Mouse (Mus musculus) G1E (cell line): ENCODE measurements at regions not wholly inside any gene's neighbourhood (a gene's known extent, or its start where the extent isn't known, plus 50 kb on each side); places are given as distances from the start of the nearest gene placed in this dataset.

Source experiments
- ATAC-seq: 2 replicates; pipeline ENCODE4 v1.8.0; 2016; ENCODE audit warnings: mild to moderate bottlenecking; ENCODE audit not compliant: insufficient number of reproducible peaks, poor library complexity, low FRiP score, severe bottlenecking; ENCODE audit errors: extremely low read depth
- DNase-seq: peaks from one replicate; pipeline ENCODE4 v3.0.0; 2012; ENCODE audit warnings: low spot score
- H3K27me3 ChIP-seq: 2 replicates; pipeline ENCODE4 v1.6.1; 2012; ENCODE audit warnings: mild to moderate bottlenecking, low read length, inconsistent platforms; ENCODE audit not compliant: insufficient read depth
- H3K36me3 ChIP-seq: replicated peaks from 2 replicates; pipeline ENCODE3; 2012; ENCODE audit warnings: mild to moderate bottlenecking, inconsistent platforms
- H3K4me1 ChIP-seq: 2 replicates; pipeline ENCODE4 v1.6.1; 2012; ENCODE audit warnings: low read depth, low read length, inconsistent platforms, mixed read lengths; ENCODE audit not compliant: insufficient read depth
- H3K4me3 ChIP-seq: 2 replicates; pipeline ENCODE4 v1.5.1; 2012; ENCODE audit warnings: low read depth, mild to moderate bottlenecking, inconsistent platforms, low read length, moderate library complexity, mixed read lengths
- H3K9me3 ChIP-seq: replicated peaks from 2 replicates; pipeline ENCODE4 v1.6.1; 2012; ENCODE audit warnings: inconsistent platforms
- CTCF ChIP-seq: IDR thresholded peaks from 2 replicates; pipeline ENCODE4 v1.5.1; 2012; ENCODE audit warnings: low read depth, low read length, inconsistent platforms, mixed read lengths
- GATA1 ChIP-seq: IDR thresholded peaks from 2 replicates; pipeline ENCODE4 v1.6.1; 2012; ENCODE audit warnings: borderline replicate concordance, low read length, inconsistent platforms, mixed read lengths
- GATA2 ChIP-seq: IDR thresholded peaks from 2 replicates; pipeline ENCODE4 v1.6.1; 2012; ENCODE audit warnings: low read depth, low read length, inconsistent platforms, borderline replicate concordance
- POLR2AphosphoS5 ChIP-seq: IDR thresholded peaks from 2 replicates; pipeline ENCODE4 v1.6.1; 2012; ENCODE audit warnings: low read depth, low read length, inconsistent platforms; ENCODE audit not compliant: insufficient replicate concordance
- TAL1 ChIP-seq: conservative IDR thresholded peaks from 2 replicates; pipeline ENCODE4 v1.6.1; 2012; ENCODE audit warnings: low read depth, low read length, inconsistent platforms, mixed read lengths

GRCm38 (mm10) chr10:91424786-91425185, 243.7 kb upstream of the Tmpo start:
- no peaks in the 10 kb centered on the region for H3K4me1 ChIP-seq
- no peaks in the 10 kb centered on the region for H3K36me3 ChIP-seq
- no peak overlapping the region for H3K4me3 ChIP-seq
- peaks cover 20% of the 10 kb centered on the region for H3K9me3 ChIP-seq
- no peak for TF ChIP-seq TAL1
- no peak for TF ChIP-seq GATA2
- TF ChIP-seq GATA1, result no peak
- no peak for TF ChIP-seq CTCF
- no peak for TF ChIP-seq POLR2AphosphoS5
- H3K27me3 ChIP-seq, result no peaks in the 10 kb centered on the region
- no peak for DNase-seq
- no peak for ATAC-seq

GRCm38 (mm10) chr10:91387255-91387654, 206.1 kb upstream of the Tmpo start:
- no peaks in the 10 kb centered on the region for H3K4me1 ChIP-seq
- no peaks in the 10 kb centered on the region for H3K36me3 ChIP-seq
- no peak for ATAC-seq
- TF ChIP-seq CTCF (no peak), GATA1 (no peak), POLR2AphosphoS5 (no peak), GATA2 (no peak), TAL1 (no peak)
- H3K4me3 ChIP-seq, result no peak overlapping the region
- no peak for DNase-seq
- H3K27me3 ChIP-seq, result no peaks in the 10 kb centered on the region
- peaks cover 12% of the 10 kb centered on the region for H3K9me3 ChIP-seq

DNA sequence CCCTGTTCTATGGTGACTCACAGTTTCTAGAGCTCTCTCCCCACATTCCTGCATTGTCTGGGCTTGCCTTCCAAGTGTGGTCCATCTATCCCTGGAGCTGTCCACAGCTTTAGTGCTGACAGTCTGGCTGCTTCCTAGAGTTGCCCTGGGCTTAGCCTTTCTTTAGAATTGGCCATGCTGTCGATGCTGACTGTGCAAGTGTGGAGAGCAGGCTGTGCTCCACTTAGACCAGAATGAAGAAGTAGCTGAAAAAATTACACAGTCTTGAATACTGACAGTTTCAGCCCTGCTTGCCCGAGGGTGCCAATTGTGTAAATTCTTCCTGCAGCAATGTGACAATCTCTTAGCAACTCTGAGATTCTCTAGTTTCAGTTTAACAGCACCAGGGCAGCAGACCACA, 203.3 kb upstream of the Tmpo start:
- TF ChIP-seq POLR2AphosphoS5 (no peak), CTCF (no peak), TAL1 (no peak), GATA1 (no peak), GATA2 (no peak)
- DNase-seq (no peak), ATAC-seq (no peak)

GRCm38 (mm10) chr10:91376683-91377082, 195.6 kb upstream of the Tmpo start:
- ATAC-seq (no peak), DNase-seq (no peak)
- TF ChIP-seq CTCF, result no peak
- TF ChIP-seq TAL1, result no peak
- no peak for TF ChIP-seq GATA2
- TF ChIP-seq POLR2AphosphoS5, result no peak
- TF ChIP-seq GATA1, result no peak
- Histone ChIP-seq H3K4me1 (no peaks in the 10 kb centered on the region), H3K27me3 (no peaks in the 10 kb centered on the region), H3K9me3 (peaks cover 5% of the 10 kb centered on the region), H3K36me3 (no peaks in the 10 kb centered on the region), H3K4me3 (no peak overlapping the region)

More for the DNA sequence above, 203.3 kb upstream of the Tmpo start:
- H3K36me3 ChIP-seq, result no peaks in the 10 kb centered on the region
- peaks cover 8% of the 10 kb centered on the region for H3K9me3 ChIP-seq
- no peaks in the 10 kb centered on the region for H3K27me3 ChIP-seq
- H3K4me1 ChIP-seq, result no peaks in the 10 kb centered on the region
- H3K4me3 ChIP-seq, result no peak overlapping the region

DNA sequence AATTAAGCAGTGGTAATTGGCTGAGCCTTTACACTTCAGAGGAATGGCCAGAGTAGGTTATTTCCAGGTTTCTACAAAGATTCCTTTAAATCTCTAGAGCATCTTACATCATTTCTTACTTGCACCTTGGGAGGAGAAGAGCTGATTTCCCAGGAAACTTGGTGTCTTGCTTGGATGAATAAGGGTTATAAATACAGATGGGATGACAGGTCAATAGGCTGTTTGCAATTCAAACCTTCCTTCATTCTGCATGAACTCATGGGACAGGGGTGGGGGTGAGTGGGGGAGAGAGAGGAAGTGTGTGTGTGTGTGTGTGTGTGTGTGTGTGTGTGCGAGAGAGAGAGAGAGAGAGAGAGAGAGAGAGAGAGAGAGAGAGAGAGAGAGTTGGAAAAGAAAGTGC, 186.4 kb upstream of the Tmpo start:
- DNase-seq, result no peak
- Histone ChIP-seq H3K9me3 (peaks cover 7% of the 10 kb centered on the region), H3K27me3 (no peaks in the 10 kb centered on the region), H3K4me1 (no peaks in the 10 kb centered on the region), H3K4me3 (no peak overlapping the region), H3K36me3 (no peaks in the 10 kb centered on the region)
- no peak for ATAC-seq
- no peak for TF ChIP-seq GATA2

- no peaks in the 10 kb centered on the region for H3K4me1 ChIP-seq
Observed at GRCm38 (mm10) chr10:91362587-91362986, 181.5 kb upstream of the Tmpo start.

GRCm38 (mm10) chr10:91361621-91362020, 180.5 kb upstream of the Tmpo start:
- Histone ChIP-seq H3K4me3 (no peak overlapping the region), H3K4me1 (no peaks in the 10 kb centered on the region), H3K9me3 (peaks cover 14% of the 10 kb centered on the region), H3K27me3 (no peaks in the 10 kb centered on the region), H3K36me3 (no peaks in the 10 kb centered on the region)
- no peak for TF ChIP-seq POLR2AphosphoS5
- TF ChIP-seq CTCF, result no peak
- TF ChIP-seq GATA1, result no peak
- no peak for TF ChIP-seq TAL1
- TF ChIP-seq GATA2, result no peak
- ATAC-seq (no peak), DNase-seq (no peak)

More at GRCm38 (mm10) chr10:91362587-91362986, 181.5 kb upstream of the Tmpo start:
- Histone ChIP-seq H3K36me3 (no peaks in the 10 kb centered on the region), H3K27me3 (no peaks in the 10 kb centered on the region), H3K4me3 (no peak overlapping the region), H3K9me3 (peaks cover 14% of the 10 kb centered on the region)
- TF ChIP-seq TAL1 (no peak), POLR2AphosphoS5 (no peak), GATA2 (no peak), GATA1 (no peak), CTCF (no peak)
- DNase-seq, result no peak
- ATAC-seq, result no peak
